Mouse (Mus musculus) cortical plate, adult 2 months (tissue): ENCODE measurements around the gene Ccdc171.

Experiments used
- CTCF ChIP-seq: fragments of 200-500 bp; IDR thresholded peaks from 2 replicates; pipeline ENCODE4 v1.5.1; 2011; ENCODE audit warnings: mild to moderate bottlenecking, control low read depth, low read length; ENCODE audit not compliant: insufficient read depth; ENCODE audit errors: extremely low read depth
- POLR2A ChIP-seq: fragments of 200-500 bp; IDR thresholded peaks from 2 replicates; pipeline ENCODE4 v1.6.1; 2011; ENCODE audit warnings: mild to moderate bottlenecking, low read length, control low read depth; ENCODE audit not compliant: insufficient read depth; ENCODE audit errors: extremely low read depth

GRCm38 (mm10) chr4:83839077-83839476, 313.7 kb downstream of the Ccdc171 start:
- no peak for TF ChIP-seq CTCF
- no peak for TF ChIP-seq POLR2A
